Mouse (Mus musculus) liver, adult 2 months (tissue): ENCODE results near the gene Cct8l1. TPM values are rescaled to one million over a fixed set of nuclear protein-coding genes. Genes with fewer than 3 reads are reported as not detected.

ENCODE experiments used
- DNase-seq: peaks from one replicate; pipeline ENCODE4 v3.0.0-alpha.2; 2011; ENCODE audit warnings: low read depth, low spot score; ENCODE audit errors: extremely low read depth
- H3K27ac ChIP-seq: fragments of 200-500 bp; replicated peaks from 2 replicates; pipeline ENCODE4 v1.5.1; 2012; ENCODE audit warnings: low read depth, mild to moderate bottlenecking, control low read depth, inconsistent platforms, low read length; ENCODE audit not compliant: insufficient read depth
- H3K27me3 ChIP-seq: fragments of 200-500 bp; 2 replicates; pipeline ENCODE4 v1.6.1; 2012; ENCODE audit warnings: mild to moderate bottlenecking, moderate library complexity, low read length, inconsistent platforms; ENCODE audit not compliant: control insufficient read depth, insufficient read depth
- H3K36me3 ChIP-seq: fragments of 200-500 bp; 2 replicates; pipeline ENCODE4 v1.6.1; 2012; ENCODE audit warnings: low read length, inconsistent platforms; ENCODE audit not compliant: control insufficient read depth, insufficient read depth
- H3K4me1 ChIP-seq: fragments of 200-500 bp; 2 replicates; pipeline ENCODE4 v1.6.1; 2011; ENCODE audit warnings: low read length; ENCODE audit not compliant: control insufficient read depth, insufficient read depth
- H3K4me3 ChIP-seq: fragments of 200-500 bp; 2 replicates; pipeline ENCODE4 v1.5.1; 2011; ENCODE audit warnings: low read depth, mild to moderate bottlenecking, control low read depth, low read length, moderate library complexity; ENCODE audit not compliant: insufficient read depth
- H3K79me2 ChIP-seq: fragments of 200-500 bp; 2 replicates; pipeline ENCODE4 v1.6.1; 2012; ENCODE audit warnings: inconsistent platforms, mild to moderate bottlenecking, low read length, moderate library complexity; ENCODE audit not compliant: control insufficient read depth, insufficient read depth
- H3K9ac ChIP-seq: fragments of 200-500 bp; 2 replicates; pipeline ENCODE4 v1.6.1; 2012; ENCODE audit warnings: low read depth, mild to moderate bottlenecking, control low read depth, inconsistent platforms, low read length
- CTCF ChIP-seq: fragments of 200-500 bp; IDR thresholded peaks from 2 replicates; pipeline ENCODE4 v1.5.1; 2011; ENCODE audit warnings: low read depth, low read length, control low read depth
- POLR2A ChIP-seq: fragments of 200-500 bp; IDR thresholded peaks from 2 replicates; pipeline ENCODE4 v1.6.1; 2011; ENCODE audit warnings: low read length, control low read depth; ENCODE audit not compliant: insufficient read depth; ENCODE audit errors: extremely low read depth
- WGBS: fragments of 180-500 bp; shearing (Covaris S2); methylation state at CpG from one replicate; pipeline ENCODE4 v1.1.7; 2018; 5-methylcytosine and 5-hydroxymethylcytosine counted together
- polyA plus RNA-seq: library from polyadenylated mRNA; depleted of rRNA; stranded (reverse); fragments of >200 nt; gene quantifications from 2 replicates; pipeline ENCODE4 v1.2.3, GENCODE M21; 2012; rRNA removed
- total RNA-seq: library from RNA; depleted of rRNA; stranded (reverse); fragments of >200 nt; gene quantifications from 2 replicates; pipeline ENCODE4 v1.2.3, GENCODE M21; 2014; rRNA removed

Gene Cct8l1
- total and polyA plus RNA-seq, 2 experiments = not detected

DNA sequence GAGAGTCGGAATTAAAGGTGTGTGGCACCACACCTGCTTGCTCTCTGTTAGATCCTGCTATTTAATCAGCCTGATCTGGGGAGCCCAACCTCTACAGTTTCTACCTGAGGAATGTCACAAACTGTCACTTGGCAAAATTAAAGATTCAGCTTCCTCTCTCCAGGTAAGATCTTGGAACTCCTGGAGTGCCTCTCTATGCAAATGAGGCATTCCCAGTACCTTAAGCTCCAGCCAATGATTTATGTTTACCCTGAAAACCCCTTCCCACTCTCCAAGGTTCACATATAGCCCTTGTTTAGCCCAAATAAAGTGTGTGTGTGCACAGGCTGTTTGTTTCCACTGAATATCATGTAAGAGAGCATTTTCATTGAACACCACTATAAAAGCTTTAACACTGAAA lies 38.3 kb downstream of the Cct8l1 start:
- DNase-seq = no peak
- H3K79me2 ChIP-seq = no peaks in the 10 kb centered on the region
- 97% methylated on average over 1 of the region's 1 CpGs for WGBS
- TF ChIP-seq CTCF (no peak), POLR2A (no peak)
- no peak overlapping the region for H3K27ac ChIP-seq
- H3K4me3 ChIP-seq = no peak overlapping the region
- no peaks in the 10 kb centered on the region for H3K27me3 ChIP-seq
- no peaks in the 10 kb centered on the region for H3K36me3 ChIP-seq
- H3K9ac ChIP-seq = no peak overlapping the region
- H3K4me1 ChIP-seq = no peaks in the 10 kb centered on the region

DNA sequence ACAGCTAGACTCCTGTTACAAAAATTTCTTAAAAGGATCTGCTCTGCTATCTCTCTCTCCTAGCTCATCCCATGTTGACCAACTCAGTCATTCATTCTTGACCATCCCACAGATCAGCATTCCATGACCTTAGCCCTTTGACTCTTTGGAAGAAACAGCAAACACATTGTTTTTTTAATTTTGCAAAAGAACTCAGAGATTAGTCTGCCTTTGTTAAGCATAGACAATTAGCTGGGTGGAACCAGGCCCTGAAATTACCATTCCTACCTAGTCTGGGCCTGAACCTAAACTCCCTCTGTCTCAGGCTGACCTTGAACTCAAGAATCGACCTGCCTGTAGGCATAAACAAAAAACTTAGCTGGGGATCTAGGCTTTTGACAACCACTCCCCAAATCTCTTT lies 38.8 kb downstream of the Cct8l1 start:
- Histone ChIP-seq H3K27ac (no peak overlapping the region), H3K36me3 (no peaks in the 10 kb centered on the region), H3K4me1 (no peaks in the 10 kb centered on the region), H3K79me2 (no peaks in the 10 kb centered on the region), H3K4me3 (no peak overlapping the region), H3K27me3 (no peaks in the 10 kb centered on the region), H3K9ac (no peak overlapping the region)
- WGBS = 39% methylated on average over 1 of the region's 1 CpGs
- peak; percentile 3 for DNase-seq
- TF ChIP-seq CTCF (no peak), POLR2A (no peak)

DNA sequence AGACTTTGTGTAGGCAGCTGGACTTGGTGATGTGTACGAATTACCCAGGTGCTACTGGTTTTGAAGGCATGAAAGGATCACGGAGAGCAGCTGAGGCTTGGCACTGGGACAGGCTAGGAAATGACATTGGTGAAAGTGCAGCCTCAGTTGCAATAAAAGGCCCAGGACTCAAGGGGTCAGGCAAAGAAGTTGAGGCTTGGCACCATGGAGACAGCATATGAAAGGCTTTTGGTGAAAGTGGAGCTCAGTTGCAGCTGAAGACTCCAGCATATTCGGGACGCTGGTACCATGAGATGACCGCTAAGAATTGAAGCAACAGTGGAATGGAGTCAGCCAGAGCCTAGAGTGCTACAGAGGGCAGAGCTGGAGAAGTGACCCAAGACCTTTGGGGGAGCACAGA lies 39.8 kb downstream of the Cct8l1 start:
- DNase-seq = no peak
- Histone ChIP-seq H3K4me1 (no peaks in the 10 kb centered on the region), H3K36me3 (no peaks in the 10 kb centered on the region), H3K27me3 (no peaks in the 10 kb centered on the region), H3K4me3 (no peak overlapping the region), H3K79me2 (no peaks in the 10 kb centered on the region), H3K27ac (no peak overlapping the region), H3K9ac (no peak overlapping the region)
- no peak for TF ChIP-seq POLR2A
- TF ChIP-seq CTCF = no peak
- 88% methylated on average over 5 of the region's 5 CpGs for WGBS

DNA sequence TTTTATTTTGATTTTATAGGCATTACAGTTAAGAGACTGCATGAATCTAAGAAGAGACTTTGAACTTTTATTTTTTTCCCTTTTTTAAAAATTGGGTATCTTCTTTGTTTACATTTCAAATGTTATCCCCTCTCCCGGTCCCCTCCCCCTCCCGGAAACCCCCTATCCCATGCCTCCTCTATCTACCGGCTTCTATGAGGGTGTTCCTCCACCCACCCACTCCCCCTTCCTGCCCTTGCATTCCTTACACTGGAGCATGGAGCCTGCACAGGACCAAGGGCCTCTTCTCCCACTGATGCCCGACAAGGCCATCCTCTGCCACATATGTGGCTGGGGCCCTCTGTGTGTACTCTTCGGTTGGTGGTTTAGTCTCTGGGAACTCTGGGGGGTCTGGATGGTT lies 40.5 kb downstream of the Cct8l1 start:
- no peak overlapping the region for H3K27ac ChIP-seq
- no peaks in the 10 kb centered on the region for H3K4me1 ChIP-seq
- no peaks in the 10 kb centered on the region for H3K27me3 ChIP-seq
- no peak for DNase-seq
- no peak for TF ChIP-seq CTCF
- TF ChIP-seq POLR2A = no peak
- no peaks in the 10 kb centered on the region for H3K79me2 ChIP-seq
- no peaks in the 10 kb centered on the region for H3K36me3 ChIP-seq
- 79% methylated on average over 5 of the region's 5 CpGs for WGBS
- H3K9ac ChIP-seq = no peak overlapping the region
- no peak overlapping the region for H3K4me3 ChIP-seq

Other genes with a start within 250 kb of the Cct8l1 start
- 20.1 and 23.4 TPM in 2 replicates for gene Kmt2c, start 17.3 kb upstream of the Cct8l1 start, total RNA-seq
- gene Kmt2c, start 17.3 kb upstream of the Cct8l1 start, polyA plus RNA-seq = 4.4 and 5.1 TPM in 2 replicates
- gene Xrcc2, start 189.8 kb downstream of the Cct8l1 start, total RNA-seq = 1.6 and 1.8 TPM in 2 replicates
- gene Xrcc2, start 189.8 kb downstream of the Cct8l1 start, polyA plus RNA-seq = 1.1 and 1.4 TPM in 2 replicates
- gene Actr3b, start 243.9 kb downstream of the Cct8l1 start, total RNA-seq = 0.18 and 0.20 TPM in 2 replicates
- 0.07 TPM in 1 of 2 replicates, not detected in the other for gene Actr3b, start 243.9 kb downstream of the Cct8l1 start, polyA plus RNA-seq